Mouse (Mus musculus) neutrophil, adult 5-6 weeks (primary cell): ENCODE measurements around the gene Blnk. TPM values are rescaled to one million over a fixed set of nuclear protein-coding genes. Genes with fewer than 3 reads are reported as not detected.
A peak's percentile ranks its signal among the peaks of the same experiment; 100 is the strongest.

Experiments used
- ATAC-seq: fragments of 151-379, 151-347 bp; 2 replicates; pipeline ENCODE4 v1.8.0; 2017; ENCODE audit warnings: mild to moderate bottlenecking, moderate TSS enrichment; ENCODE audit not compliant: insufficient number of reproducible peaks, poor library complexity, low FRiP score, severe bottlenecking; ENCODE audit errors: extremely low read depth
- total RNA-seq: library from RNA; stranded (forward); fragments of 200-1000 nt; gene quantifications from 2 replicates; pipeline ENCODE4 v1.2.3, GENCODE M21; 2017

Gene Blnk
- 181 and 203 TPM in 2 replicates for total RNA-seq

GRCm38 (mm10) chr19:40994057-40994585, at the start of gene Blnk:
Blnk (minus strand) TSS chr19:40994535.
- ATAC-seq, result peak; percentile 68

DNA sequence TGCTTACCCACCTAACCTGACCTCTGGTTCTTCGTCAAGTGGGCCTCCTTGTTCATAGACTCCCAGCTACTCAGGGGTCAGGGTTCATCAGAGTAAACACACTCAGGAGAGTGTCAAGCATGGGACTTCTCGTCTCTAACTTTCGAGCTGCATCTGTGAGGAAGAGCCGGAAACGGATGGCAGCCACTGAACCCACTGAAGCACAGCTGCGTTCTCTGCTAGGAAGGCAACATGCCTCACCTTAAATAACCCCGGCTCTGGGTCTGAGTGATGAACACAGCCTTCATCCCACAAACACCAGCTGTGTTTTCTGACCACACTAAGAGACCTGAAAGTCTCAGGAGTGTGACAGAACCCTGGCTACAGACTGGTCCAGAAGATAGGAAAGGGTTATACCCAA, 44.8 kb upstream of the Blnk start:
- ATAC-seq, result peak; percentile 33; the same call in 1 of the 2 replicates

DNA sequence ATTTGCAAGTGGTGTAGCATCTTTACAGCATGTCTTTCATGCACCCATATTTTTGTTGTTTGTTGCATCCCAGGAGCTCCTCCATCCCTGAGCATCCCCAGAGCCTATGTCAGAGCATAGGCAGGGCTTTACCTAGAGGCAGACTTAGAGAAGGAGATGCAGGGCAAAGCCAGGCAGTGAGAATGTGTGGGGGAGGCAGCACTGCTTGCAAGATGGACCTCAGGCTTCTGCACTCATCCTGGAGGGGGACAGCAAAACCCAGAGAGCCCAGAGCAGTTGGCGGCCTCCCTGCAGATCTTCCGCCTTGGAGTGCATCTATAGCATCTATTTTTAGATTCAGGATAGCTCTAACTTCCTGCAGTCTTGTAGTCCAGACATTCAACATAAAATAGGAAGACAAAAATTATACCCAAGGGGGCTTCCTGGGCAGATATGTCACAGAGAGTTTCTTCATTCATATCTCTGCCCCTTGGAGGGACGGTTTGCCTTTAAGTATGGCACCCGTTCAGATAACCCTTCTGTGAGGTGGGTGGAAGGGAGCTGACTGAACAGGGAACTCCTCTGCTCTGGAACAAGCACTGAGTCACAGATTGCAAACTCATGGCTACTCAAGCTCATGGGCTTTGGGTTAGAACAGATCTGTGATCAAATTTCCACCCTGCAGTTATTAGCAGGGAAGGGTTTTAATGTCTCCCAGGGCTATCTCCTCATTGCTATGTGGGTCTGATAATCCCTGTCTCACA, 41.6 kb upstream of the Blnk start:
- no peak for ATAC-seq

GRCm38 (mm10) chr19:41031869-41032268, 37.5 kb upstream of the Blnk start:
- ATAC-seq, result no peak

DNA sequence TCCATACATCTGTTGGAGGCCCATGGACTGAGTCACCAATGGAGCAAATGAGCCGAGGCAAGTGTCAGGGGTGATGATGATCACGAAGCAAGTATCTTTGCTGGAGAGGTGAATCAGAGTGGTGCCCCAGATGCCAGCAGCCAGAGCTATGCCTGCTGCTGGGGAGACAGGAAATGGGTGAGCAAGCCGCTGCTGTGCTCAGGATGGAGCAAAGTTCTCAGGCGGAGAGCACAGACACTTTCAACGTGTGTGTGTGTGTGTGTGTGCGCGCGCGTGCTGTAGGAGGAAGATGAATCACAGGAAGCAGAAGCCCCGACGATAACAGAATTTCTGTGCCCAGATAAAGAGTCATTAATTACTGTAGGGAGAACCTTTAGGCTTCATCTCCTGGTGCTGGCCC, 36.7 kb upstream of the Blnk start:
- ATAC-seq, result peak; percentile 61

DNA sequence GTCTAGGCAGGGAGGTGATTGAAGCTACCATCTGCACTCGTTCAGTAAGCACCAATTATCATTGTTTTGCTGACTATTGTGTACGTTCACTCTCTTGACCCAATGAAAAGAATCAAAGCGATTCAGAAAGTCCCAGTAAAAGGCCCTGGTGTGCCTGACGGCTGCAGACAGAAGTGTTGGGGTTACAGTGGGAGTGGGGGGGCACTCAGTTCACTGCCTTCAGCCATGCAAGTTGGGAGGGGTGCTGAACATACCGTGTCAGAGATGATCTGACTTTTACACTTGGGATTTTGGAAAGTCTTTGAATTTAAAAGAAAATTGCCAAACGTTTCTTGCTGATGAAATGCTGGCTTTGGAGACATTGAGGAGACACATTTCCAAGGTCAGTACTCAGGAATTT, 35.8 kb upstream of the Blnk start:
- no peak for ATAC-seq

DNA sequence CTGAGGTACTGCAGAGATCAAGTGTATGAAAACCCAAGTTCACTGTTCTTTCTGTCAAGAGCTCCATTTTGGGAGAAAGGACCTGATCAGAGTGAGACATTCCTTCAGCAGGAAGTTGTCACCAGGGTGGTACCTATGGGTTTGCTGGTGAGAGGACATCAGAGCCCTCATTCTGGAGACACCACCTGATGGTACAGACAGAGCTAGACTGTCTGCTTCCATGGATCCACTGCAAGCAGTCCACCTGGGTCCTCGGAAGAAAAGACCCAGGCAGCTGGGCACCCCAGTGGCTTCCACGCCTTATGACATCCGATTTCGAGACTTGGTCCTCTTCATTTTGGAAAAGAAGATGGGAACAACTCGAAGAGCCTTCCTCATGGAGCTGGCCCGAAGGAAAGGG, 34.9 kb upstream of the Blnk start, which contains the start of gene Dntt:
Gene Dntt (plus strand): TSS at position 57 of the 400 bp plus-strand sequence.
- no peak for ATAC-seq

- ATAC-seq, result no peak
Measured at GRCm38 (mm10) chr19:41027601-41028000, 33.3 kb upstream of the Blnk start.

- ATAC-seq, result no peak
Measured at GRCm38 (mm10) chr19:41027024-41027423, 32.7 kb upstream of the Blnk start.

DNA sequence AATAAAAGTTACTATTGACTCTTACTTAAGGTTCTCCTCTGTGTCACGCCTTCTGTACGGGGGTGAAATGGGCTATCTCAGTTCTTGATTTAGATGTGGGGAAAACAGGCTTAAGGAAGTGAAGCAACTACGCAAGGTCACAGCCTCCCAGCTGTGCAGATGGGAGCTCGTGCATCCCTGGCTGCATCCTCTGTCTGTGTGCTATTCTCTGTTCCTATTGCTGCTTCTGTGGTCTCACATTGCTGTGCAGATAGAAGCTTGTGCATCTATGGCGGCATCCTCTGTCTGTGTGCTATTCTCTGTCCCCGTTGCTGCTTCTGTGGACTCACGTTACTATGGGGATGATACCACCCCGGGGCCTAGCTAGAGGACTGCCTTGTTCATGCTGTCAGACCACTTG, 32.2 kb upstream of the Blnk start:
- no peak for ATAC-seq

DNA sequence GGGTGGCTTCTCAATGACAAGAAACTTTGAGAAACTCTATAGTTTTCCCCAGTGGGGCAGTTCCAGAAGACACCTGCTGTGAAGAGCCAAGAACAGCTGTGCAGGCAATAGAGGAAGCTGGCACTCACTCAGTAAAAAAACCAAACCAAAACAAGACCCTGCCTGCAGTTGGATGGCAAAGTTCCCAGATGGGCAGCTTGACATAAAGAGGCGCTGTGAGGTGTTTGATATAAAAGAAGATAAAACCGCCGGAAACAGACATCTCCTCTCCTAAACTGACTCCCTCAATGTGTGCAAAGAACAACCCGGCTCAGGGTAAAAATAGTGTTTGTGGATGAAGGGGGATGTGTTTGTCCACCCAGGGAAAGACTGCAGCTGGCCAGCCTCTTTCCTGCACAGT, 27.9 kb upstream of the Blnk start:
- ATAC-seq, result no peak

DNA sequence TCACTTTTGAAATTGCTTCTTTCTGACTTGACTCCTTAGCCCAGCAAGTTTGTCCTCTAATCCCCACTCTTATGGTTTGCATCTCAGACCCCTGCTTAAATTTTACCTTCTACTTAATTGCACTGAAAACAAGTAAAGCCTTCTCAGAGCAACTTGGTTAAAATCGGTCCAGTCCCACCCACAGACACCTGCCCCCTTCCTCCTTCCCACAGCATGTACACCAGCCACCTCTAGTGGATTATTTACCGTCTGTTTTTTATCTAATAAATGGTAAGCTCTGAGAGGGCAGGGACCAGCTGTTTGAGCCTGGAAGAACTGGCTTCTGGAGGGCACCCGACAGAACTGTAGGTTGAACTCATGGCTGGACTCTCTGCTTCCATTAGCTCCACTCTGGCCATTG, 26.2 kb upstream of the Blnk start:
- ATAC-seq, result no peak

DNA sequence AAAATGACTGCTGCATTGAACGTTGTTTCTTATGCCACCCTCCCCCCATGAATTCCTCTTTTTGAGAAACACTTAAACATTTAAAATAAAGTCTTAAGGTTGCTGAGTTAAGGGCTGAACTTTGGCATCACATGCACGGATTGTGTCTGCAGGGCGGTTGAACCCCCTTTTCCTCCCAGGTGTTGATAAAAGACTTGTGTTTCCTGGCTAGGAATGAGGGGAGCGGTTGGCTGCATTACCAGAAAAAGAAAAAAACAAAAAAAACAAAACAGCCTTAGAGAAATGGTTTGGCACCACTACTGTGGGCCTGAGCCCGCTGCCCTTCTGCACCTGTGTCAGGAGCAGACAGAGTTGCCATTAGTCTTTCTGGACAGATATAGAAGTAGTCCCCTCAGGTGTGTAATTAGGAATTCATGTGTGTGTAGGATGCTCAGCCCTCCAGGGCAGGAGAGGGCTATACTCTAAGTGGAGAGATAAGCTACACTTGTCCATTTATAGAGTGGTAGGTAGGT, 24.9 kb upstream of the Blnk start:
- ATAC-seq, result no peak

DNA sequence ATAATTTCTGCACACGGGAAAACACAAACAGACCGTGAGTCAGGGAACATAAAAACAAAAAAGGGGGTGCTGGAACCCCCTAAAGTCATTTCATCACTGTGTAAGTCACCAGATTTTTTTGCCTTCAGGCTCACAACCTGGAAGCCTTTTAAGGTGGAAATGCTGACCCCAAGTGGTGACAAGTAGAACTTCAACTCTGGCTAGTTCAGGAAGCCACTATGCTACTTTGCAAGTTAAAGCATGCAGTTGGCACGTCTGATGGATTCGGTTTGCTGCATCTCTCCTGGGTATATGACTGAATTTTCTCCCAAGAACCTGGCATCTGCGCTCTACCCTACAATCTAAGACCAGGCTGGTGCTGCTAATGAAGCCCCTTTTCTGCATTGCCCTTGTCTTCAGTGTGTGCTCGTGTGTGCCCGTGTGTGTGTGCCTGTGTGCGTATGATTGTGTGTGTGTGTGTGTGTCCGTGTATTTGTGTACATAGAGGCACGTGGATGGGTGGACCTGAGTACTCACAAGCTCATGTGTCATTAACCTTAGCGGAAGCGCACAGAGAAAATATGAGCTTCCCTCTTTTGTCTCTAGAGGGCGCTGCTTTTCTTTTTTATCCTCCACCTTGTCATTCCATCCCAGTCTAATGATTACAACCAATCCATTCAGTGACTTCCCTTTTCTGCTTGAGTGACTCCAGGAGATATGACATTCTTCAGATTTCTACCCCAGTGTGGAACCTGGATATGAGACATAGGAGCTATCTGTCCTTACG, 21.8 kb upstream of the Blnk start:
- peak; percentile 76 for ATAC-seq

DNA sequence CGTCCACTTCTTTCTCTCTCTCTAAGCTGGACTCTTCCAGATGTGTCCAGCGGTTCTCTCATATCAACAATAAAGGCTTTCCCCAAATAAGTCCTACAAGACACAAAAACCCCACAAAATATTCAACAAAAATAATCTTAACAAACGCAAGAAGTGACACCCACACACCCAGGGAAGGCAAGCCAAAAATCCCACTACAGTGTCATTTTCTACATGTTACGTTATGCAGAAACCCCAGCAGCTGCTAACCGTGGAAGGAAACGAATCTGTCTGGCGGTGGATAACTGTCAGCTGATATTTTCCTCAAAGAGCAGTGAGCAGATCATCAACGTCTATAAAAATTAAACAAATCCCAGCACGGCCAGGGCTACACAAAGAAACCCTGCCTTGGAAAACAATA, 19.7 kb upstream of the Blnk start:
- no peak for ATAC-seq

DNA sequence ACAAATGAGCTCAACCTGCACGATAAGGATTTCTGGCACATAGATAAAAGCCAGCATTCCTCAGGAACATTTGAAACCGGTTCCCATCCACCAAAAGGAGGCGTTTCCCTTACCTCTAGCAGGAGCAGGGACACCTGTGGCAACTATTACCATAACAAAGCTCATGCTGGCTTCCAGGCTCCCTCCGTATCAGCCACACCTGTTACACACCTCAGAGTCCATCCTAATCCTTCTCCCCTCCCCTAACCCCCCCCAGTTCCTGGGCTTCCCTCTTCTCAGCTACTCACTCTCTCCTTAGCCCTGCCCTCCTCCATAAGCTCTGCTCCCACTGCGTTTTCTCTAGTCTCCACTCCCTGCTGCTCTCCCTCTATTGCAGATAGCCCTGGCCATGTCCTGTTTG, 19.3 kb upstream of the Blnk start:
- no peak for ATAC-seq

GRCm38 (mm10) chr19:41011676-41012075, 17.3 kb upstream of the Blnk start:
- no peak for ATAC-seq

DNA sequence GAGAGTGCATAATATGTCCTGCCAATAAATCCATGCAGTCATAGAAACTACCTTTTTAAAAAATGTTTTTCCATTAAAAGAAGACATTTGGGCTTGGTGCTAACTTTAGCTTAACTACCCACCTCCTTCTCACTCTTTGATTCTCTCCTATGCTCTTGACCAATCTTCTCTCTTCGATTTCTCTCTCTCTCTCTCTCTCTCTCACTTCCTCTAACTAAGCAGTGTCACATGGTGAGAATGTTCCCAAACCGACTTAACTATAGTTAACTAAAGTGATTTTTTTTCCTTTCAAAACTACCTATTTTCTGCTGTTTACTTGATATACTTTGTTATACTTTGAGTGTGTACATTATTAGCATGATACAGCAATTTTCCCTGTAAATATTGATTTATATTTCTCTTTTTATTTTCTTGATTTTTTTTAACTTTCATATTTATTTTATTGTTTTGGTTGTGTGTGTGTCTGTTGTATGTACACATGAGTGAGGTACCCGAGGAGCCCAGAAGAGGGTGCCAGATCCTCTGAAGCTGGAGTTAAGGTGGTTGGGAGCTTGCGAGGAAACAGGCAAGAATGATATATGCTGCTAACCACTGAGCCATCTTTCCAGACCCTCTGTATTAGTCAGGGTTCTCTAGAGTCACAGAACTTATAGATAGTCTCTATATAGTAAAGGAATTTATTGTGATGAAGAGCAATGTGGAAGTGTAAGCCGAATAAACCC, 14.5 kb upstream of the Blnk start:
- peak; percentile 33; the same call in 1 of the 2 replicates for ATAC-seq

- no peak for ATAC-seq
Measured at GRCm38 (mm10) chr19:41007733-41008132, 13.4 kb upstream of the Blnk start.
